Mouse (Mus musculus): Measurements from ENCODE around the gene Rnf225.
"Not testable (repeated sequence)": the region's sequence is repeated elsewhere in the genome, so short reads cannot be mapped to it uniquely, and the experiment has no call there.

Gene Rnf225

GRCm38 (mm10) chr7:12927693-12928589 lies 725 bp downstream of the Rnf225 start:
- DNase-seq (ENCODE audit: low spot score) = peak; percentile 50

DNA sequence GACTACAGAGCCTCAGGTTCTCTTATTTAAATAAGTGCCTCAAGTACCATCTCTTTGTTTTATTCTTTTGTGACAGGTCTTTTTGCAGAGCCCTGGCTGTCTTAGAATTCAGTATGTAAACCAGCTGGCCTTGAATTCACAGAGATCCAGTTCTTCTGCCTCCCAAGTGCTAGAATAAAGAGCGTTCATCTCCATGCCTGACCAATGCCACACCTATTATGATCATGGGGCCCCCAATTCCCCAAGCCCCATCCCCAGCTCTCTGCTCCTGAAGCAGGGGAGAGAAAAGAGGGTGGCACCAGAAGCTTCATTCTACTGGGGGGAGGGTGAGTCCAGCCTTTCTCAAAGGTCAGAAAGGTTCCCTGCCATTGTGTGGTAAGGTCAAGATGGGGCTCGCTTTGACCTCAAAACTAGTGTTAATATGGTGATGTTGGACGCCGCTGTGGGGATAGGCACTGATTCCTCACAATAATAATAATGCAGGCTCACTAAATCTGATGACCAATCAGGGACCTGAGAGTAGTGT lies 6.5 kb downstream of the Rnf225 start:
- DNase-seq (ENCODE audit: low spot score) = no peak

- no peak for DNase-seq (ENCODE audit: low spot score)
Measured at GRCm38 (mm10) chr7:12934808-12935207, 7.6 kb downstream of the Rnf225 start.

DNA sequence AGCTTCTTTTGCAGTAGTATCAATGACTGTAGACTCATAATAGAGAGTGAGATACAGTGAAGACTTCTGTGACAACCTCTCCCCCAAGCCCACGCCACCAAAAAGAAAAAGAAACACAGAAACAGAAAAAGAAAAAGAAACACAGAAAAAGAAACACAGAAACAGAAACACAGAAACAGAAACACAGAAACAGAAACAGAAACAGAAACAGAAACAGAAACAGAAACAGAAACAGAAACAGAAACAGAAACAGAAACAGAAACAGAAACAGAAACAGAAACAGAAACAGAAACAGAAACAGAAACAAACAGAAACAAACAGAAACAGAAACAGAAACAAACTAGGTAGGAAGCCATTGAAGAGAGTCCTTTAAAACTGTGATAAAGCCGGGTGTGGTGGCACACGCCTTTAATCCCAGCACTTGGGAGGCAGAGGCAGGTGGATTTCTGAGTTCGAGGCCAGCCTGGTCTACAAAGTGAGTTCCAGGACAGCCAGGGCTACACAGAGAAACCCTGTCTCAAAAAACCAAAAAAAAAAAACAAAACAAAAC lies 10.1 kb downstream of the Rnf225 start:
- not testable (repeated sequence) for DNase-seq (ENCODE audit: low spot score)

DNA sequence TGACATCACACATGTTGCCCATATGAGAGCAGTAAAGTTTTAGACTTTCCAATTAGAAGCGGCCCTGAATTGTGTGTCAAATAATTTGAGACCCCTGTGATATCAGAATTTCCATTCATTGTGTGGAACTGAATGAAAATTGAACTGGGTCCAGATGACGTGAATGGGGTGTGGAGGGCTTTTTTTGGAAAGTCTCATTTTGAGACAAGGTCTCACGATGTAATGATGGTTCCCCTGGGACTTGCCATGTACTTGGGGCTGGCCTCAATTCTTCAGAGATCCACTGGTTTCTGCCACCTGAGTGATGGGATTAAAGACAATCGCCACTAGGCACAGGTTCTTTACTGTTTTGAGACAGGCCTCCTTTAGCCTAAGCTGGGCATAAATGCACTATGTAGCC lies 13.4 kb downstream of the Rnf225 start:
- DNase-seq (ENCODE audit: low spot score) = no peak

DNA sequence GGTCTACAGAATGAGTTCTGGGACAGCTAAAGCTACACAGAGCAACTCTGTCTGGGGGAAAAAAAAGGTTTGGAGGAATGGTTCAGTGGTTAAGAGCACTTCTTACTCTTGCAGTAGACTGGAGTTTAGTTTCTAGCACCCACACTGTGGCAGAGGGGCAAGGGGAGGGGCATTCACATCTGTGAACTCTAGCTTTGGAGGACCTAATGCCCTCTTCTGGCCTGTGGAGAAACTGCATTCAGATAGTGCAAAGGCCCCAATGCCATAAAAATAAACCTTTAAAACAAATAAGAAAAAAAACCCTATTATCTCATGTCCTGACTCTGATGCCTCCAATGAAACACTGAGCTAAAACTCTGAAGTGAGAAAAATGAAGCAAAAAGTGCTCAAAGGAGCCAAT lies 16.3 kb downstream of the Rnf225 start:
- DNase-seq (ENCODE audit: low spot score) = peak; percentile 36

- peak; percentile 99 for DNase-seq (ENCODE audit: low spot score)
Measured at GRCm38 (mm10) chr7:12949032-12949871, 22.0 kb downstream of the Rnf225 start.

DNA sequence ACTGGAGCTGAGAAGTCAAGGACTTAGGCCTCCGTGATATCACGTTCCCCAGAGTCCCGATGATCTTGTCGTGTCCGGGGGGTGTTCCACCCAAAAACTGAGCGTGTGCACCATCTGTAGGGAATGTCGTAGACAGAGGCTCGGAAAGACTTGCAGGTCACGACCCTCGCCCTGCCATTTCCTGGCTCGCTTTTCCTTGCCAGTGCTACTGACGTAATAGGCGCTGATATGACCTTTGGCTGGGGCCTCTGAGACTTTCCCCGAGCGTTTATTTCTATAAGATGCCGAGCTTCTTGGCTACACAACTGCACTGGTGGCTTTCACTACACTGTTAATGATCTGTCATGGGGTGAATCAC lies 22.6 kb downstream of the Rnf225 start:
- DNase-seq (ENCODE audit: low spot score) = peak; percentile 84

- DNase-seq (ENCODE audit: low spot score) = no peak
Measured at GRCm38 (mm10) chr7:12954896-12955295, 27.7 kb downstream of the Rnf225 start.

- no peak for DNase-seq (ENCODE audit: low spot score)
Measured at GRCm38 (mm10) chr7:12957511-12957910, 30.3 kb downstream of the Rnf225 start.

DNA sequence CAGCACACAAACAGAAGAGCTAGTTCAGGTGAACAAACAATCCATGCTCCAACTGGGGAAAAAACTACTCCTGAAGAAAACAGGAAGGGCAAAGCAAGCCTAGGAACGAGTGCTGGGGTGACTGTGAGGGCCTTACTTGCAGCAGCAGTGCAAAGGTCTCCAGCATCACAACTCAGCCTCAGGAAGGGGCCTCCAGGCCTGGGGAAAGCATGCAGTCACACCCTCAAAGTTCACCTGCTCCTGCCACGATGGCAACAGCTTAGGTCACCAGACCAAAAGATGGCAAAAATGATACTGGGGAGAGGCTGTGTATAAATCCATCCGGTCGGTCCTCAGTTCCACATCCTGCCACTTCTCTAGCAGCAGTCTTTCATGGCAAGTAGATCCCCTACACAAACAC lies 31.7 kb downstream of the Rnf225 start:
- no peak for DNase-seq (ENCODE audit: low spot score)

GRCm38 (mm10) chr7:12959718-12960117 lies 32.5 kb downstream of the Rnf225 start:
- no peak for DNase-seq (ENCODE audit: low spot score)

GRCm38 (mm10) chr7:12961511-12962141 lies 34.4 kb downstream of the Rnf225 start:
- peak; percentile 85 for DNase-seq (ENCODE audit: low spot score)

- peak; percentile 94 for DNase-seq (ENCODE audit: low spot score)
Measured at GRCm38 (mm10) chr7:12965678-12966091, 38.5 kb downstream of the Rnf225 start, which contains the start of gene Zfp324. Gene Zfp324 (plus strand): TSS chr7:12965838.

GRCm38 (mm10) chr7:12966104-12966845 lies 39.1 kb downstream of the Rnf225 start:
- peak; percentile 47 for DNase-seq (ENCODE audit: low spot score)

- no peak for DNase-seq (ENCODE audit: low spot score)
Measured at GRCm38 (mm10) chr7:12970906-12971305, 43.7 kb downstream of the Rnf225 start.

DNA sequence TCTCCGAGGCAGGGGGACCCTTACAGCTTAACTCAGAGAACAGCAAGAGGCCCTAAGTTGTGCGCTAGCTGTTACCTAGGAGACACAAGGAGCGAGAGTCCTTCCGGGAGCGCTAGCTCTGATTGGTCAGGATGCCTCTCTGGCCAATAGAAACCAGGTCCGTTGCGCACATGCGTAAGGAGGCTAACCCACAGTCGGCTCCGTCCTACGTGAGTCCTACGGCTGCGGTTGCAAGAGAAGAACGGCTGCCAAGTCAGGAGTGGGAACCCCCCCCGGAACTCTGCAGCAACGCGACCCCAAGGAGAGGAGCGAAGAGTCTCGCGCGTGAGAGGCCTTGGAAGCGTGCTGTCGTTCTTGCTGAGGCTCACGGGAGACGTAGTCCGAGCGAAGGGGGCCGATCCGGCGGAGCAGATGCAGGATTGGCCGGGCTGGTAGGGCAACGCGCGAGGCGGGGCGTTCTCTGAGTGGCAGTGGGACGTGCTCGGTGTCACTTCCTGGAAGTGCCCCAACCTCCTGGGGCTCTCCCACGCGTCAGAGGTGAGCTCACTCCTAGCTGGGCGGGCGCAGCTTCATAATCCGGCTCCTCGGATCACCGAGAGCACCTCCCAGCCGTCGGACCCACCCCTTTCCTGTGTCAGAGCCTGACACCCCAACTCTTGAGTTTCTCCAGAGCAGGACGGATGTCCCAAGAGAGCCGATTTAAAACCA lies 50.6 kb downstream of the Rnf225 start, which contains the start of gene Zfp446:
TSS of gene Zfp446 (plus strand) at position 167 of the 708 bp plus-strand sequence.
- peak; percentile 99 for DNase-seq (ENCODE audit: low spot score)

DNA sequence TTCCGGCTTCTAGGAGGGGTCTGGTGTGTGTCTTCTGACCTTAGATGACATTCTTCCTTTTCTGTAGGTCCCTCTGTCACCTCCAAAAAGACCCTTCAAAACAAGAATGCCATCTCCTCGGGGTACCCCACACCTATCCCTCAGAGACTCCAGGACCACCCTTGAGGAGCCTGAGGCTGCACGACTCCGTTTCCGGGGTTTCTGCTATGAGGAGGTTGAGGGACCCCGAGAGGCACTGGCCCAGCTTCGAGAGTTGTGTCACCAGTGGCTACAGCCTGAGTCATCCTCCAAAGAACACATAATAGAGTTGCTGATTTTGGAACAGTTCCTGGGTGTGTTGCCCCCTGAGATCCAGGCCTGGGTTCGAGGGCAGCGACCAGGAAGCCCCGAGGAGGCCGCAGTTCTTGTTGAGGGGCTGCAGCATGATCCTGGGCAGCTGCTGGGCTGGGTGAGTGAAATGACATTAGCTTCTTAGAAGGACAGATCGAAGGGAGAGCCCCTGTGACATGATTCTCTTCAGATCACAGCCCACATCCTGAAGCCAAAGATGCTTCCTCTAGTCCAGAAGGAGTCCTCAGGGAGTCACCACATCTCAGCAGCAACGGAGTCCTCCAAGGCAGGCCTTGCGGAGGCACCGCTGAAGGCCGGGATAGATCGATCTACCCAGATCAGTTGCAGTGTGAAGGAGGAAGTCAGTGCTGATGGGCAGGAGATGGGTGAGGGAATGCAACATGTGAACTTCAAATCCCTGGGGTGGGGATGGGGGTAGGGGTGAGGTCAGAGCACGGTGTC lies 51.9 kb downstream of the Rnf225 start:
- DNase-seq (ENCODE audit: low spot score) = no peak

GRCm38 (mm10) chr7:12979776-12980175 lies 52.6 kb downstream of the Rnf225 start:
- DNase-seq (ENCODE audit: low spot score) = no peak

DNA sequence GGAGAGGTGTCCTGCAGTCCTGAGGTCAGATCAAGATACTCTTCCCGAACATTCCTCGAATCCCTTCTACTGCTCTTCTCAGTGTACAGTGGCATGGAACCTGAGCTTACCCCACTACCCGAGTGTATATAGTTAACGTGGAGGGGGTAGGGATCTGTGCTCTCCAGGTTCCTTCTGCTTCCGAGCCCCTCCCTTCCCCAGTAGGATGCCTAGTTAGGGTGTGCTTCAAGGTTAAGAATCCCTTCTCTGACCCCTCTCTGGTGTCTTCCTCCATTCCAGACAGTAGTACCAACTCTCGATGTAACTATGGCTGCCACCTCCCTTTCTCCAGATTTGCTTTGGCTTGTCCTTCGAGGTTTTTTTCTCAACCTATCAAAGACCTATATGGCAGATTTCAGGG lies 53.1 kb downstream of the Rnf225 start:
- no peak for DNase-seq (ENCODE audit: low spot score)

All from embryo, embryonic 10 days (tissue).